Mouse (Mus musculus) MEL (cell line): ENCODE data around the gene Gab2. TPM values are rescaled to one million over a fixed set of nuclear protein-coding genes. Genes with fewer than 3 reads are reported as not detected.

Experiments
- DNase-seq: peaks from one replicate; pipeline ENCODE4 v3.0.0; 2011; ENCODE audit warnings: low read depth, low spot score
- H3K27ac ChIP-seq: 2 replicates; pipeline ENCODE4 v1.5.1; 2012; ENCODE audit warnings: low read depth, mild to moderate bottlenecking, control low read depth, low read length, moderate library complexity; ENCODE audit not compliant: control insufficient read depth
- H3K27me3 ChIP-seq, 2 experiments: fragments of 150-350 bp in 1 of 2; sonication (generic) in 1 of 2; 2 replicates each; pipeline ENCODE4 v1.6.1; 2012; ENCODE audit warnings: low read length in 2 of 2, mild to moderate bottlenecking in 2 of 2, improper control_type of control experiment in 1 of 2, moderate library complexity in 1 of 2; ENCODE audit not compliant: insufficient read depth in 2 of 2, control insufficient read depth in 1 of 2
- H3K36me3 ChIP-seq, 2 experiments: 2 replicates each; pipeline ENCODE4 v1.6.1; 2012 to 2014; ENCODE audit warnings: low read length in 2 of 2, improper control_type of control experiment in 1 of 2, inconsistent platforms in 1 of 2, mild to moderate bottlenecking in 1 of 2; ENCODE audit not compliant: insufficient read depth in 2 of 2, control insufficient read depth in 1 of 2
- H3K4me1 ChIP-seq, 2 experiments: fragments of 150-350 bp in 1 of 2; sonication (generic) in 1 of 2; 2 replicates each; pipeline ENCODE4 v1.6.1; 2012; ENCODE audit warnings: low read length in 2 of 2, improper control_type of control experiment in 1 of 2, mild to moderate bottlenecking in 1 of 2; ENCODE audit not compliant: insufficient read depth in 2 of 2, control insufficient read depth in 1 of 2
- H3K4me3 ChIP-seq, 2 experiments: fragments of 150-350 bp in 1 of 2; sonication (generic) in 1 of 2; 2 replicates each; pipeline ENCODE4 v1.5.1; 2012; ENCODE audit warnings: low read depth in 2 of 2, low read length in 2 of 2, mild to moderate bottlenecking in 2 of 2, moderate library complexity in 2 of 2, control low read depth in 1 of 2, improper control_type of control experiment in 1 of 2; ENCODE audit not compliant: control insufficient read depth in 1 of 2, insufficient read depth in 1 of 2
- H3K79me2 ChIP-seq: 2 replicates; pipeline ENCODE4 v1.6.1; 2012; ENCODE audit warnings: mild to moderate bottlenecking, low read length, moderate library complexity; ENCODE audit not compliant: control insufficient read depth, poor library complexity, insufficient read depth
- H3K9ac ChIP-seq: 2 replicates; pipeline ENCODE4 v1.6.1; 2012; ENCODE audit warnings: low read depth, mild to moderate bottlenecking, control low read depth, low read length, moderate library complexity; ENCODE audit not compliant: control insufficient read depth, poor library complexity, severe bottlenecking
- H3K9me3 ChIP-seq: fragments of 150-350 bp; sonication (generic); replicated peaks from 2 replicates; pipeline ENCODE4 v1.6.1; 2012; ENCODE audit warnings: mild to moderate bottlenecking, low read length, improper control_type of control experiment, moderate library complexity; ENCODE audit not compliant: insufficient read depth
- CTCF ChIP-seq, 3 experiments: IDR thresholded peaks in 2 of 3; conservative IDR thresholded peaks in 1 of 3; 2 replicates each; pipeline ENCODE4 v1.5.1; 2011 to 2012; ENCODE audit warnings: low read length in 3 of 3, low read depth in 2 of 3, mild to moderate bottlenecking in 2 of 3, improper control_type of control experiment in 1 of 3, inconsistent platforms in 1 of 3, mixed read lengths in 1 of 3, moderate library complexity in 1 of 3; ENCODE audit not compliant: control insufficient read depth in 1 of 3, insufficient read depth in 1 of 3, poor library complexity in 1 of 3, severe bottlenecking in 1 of 3
- ELF1 ChIP-seq: IDR thresholded peaks from 2 replicates; pipeline ENCODE4 v1.6.1; 2014; ENCODE audit warnings: low read depth, mild to moderate bottlenecking, inconsistent platforms, low read length, improper control_type of control experiment, moderate library complexity
- ETS1 ChIP-seq: IDR thresholded peaks from 2 replicates; pipeline ENCODE4 v1.6.1; 2012; ENCODE audit warnings: low read depth, mild to moderate bottlenecking, inconsistent platforms, low read length, improper control_type of control experiment, moderate library complexity
- GATA1 ChIP-seq: IDR thresholded peaks from 2 replicates; pipeline ENCODE4 v1.6.1; 2011; ENCODE audit warnings: low read depth, low read length, improper control_type of control experiment
- JUND ChIP-seq: IDR thresholded peaks from 2 replicates; pipeline ENCODE4 v1.6.1; 2011; ENCODE audit warnings: low read depth, mild to moderate bottlenecking, improper control_type of control experiment, low read length
- MAFK ChIP-seq: IDR thresholded peaks from 2 replicates; pipeline ENCODE4 v1.6.1; 2011; ENCODE audit warnings: low read depth, mild to moderate bottlenecking, low read length, improper control_type of control experiment, borderline replicate concordance
- MAX ChIP-seq: IDR thresholded peaks from 2 replicates; pipeline ENCODE4 v1.6.1; 2011; ENCODE audit warnings: low read length, improper control_type of control experiment
- MEF2A ChIP-seq: IDR thresholded peaks from 2 replicates; pipeline ENCODE4 v1.6.1; 2014; ENCODE audit warnings: low read depth, mild to moderate bottlenecking, inconsistent platforms, low read length, improper control_type of control experiment; ENCODE audit not compliant: poor library complexity, insufficient replicate concordance, severe bottlenecking; ENCODE audit errors: extremely low read depth
- MYB ChIP-seq: IDR thresholded peaks from 2 replicates; pipeline ENCODE4 v1.6.1; 2011; ENCODE audit warnings: mild to moderate bottlenecking, low read depth, low read length, improper control_type of control experiment
- POLR2A ChIP-seq, 2 experiments: IDR thresholded peaks; 2 replicates each; pipeline ENCODE4 v1.6.1; 2011 to 2012; ENCODE audit warnings: low read length in 2 of 2, mild to moderate bottlenecking in 2 of 2, control low read depth in 1 of 2, improper control_type of control experiment in 1 of 2, low read depth in 1 of 2, moderate library complexity in 1 of 2; ENCODE audit not compliant: control insufficient read depth in 1 of 2, insufficient read depth in 1 of 2, poor library complexity in 1 of 2
- RAD21 ChIP-seq: IDR thresholded peaks from 2 replicates; pipeline ENCODE4 v1.6.1; 2011; ENCODE audit warnings: mild to moderate bottlenecking, low read depth, low read length, improper control_type of control experiment
- RCOR1 ChIP-seq: IDR thresholded peaks from 2 replicates; pipeline ENCODE4 v1.6.1; 2012; ENCODE audit warnings: low read depth, mild to moderate bottlenecking, inconsistent platforms, low read length, improper control_type of control experiment
- SIN3A ChIP-seq: IDR thresholded peaks from 2 replicates; pipeline ENCODE4 v1.6.1; 2012; ENCODE audit warnings: low read length, improper control_type of control experiment, inconsistent platforms
- SMC3 ChIP-seq: IDR thresholded peaks from 2 replicates; pipeline ENCODE4 v1.6.1; 2011; ENCODE audit warnings: low read depth, low read length, improper control_type of control experiment
- TAL1 ChIP-seq: IDR thresholded peaks from 2 replicates; pipeline ENCODE4 v1.6.1; 2012; ENCODE audit warnings: mild to moderate bottlenecking, inconsistent platforms, low read length, moderate library complexity, mixed read lengths
- TBP ChIP-seq: IDR thresholded peaks from 2 replicates; pipeline ENCODE4 v1.8.0; 2011; ENCODE audit warnings: low read depth, low read length, improper control_type of control experiment
- TCF12 ChIP-seq: IDR thresholded peaks from 2 replicates; pipeline ENCODE4 v1.6.1; 2014; ENCODE audit warnings: low read depth, mild to moderate bottlenecking, inconsistent platforms, low read length, improper control_type of control experiment, moderate library complexity
- UBTF ChIP-seq: IDR thresholded peaks from 2 replicates; pipeline ENCODE4 v1.6.1; 2012; ENCODE audit warnings: low read depth, mild to moderate bottlenecking, inconsistent platforms, low read length, improper control_type of control experiment, moderate library complexity, borderline replicate concordance; ENCODE audit not compliant: insufficient read depth
- USF1 ChIP-seq: IDR thresholded peaks from 2 replicates; pipeline ENCODE4 v1.6.1; 2014; ENCODE audit warnings: low read depth, mild to moderate bottlenecking, inconsistent platforms, low read length, improper control_type of control experiment, moderate library complexity
- USF2 ChIP-seq, 2 experiments: IDR thresholded peaks; 2 replicates each; pipeline ENCODE4 v1.6.1; 2011 to 2012; ENCODE audit warnings: improper control_type of control experiment in 2 of 2, low read length in 2 of 2, borderline replicate concordance in 1 of 2, inconsistent platforms in 1 of 2, low read depth in 1 of 2, mild to moderate bottlenecking in 1 of 2; ENCODE audit not compliant: insufficient read depth in 1 of 2
- ZC3H11A ChIP-seq: IDR thresholded peaks from 2 replicates; pipeline ENCODE4 v1.6.1; 2012; ENCODE audit warnings: low read depth, mild to moderate bottlenecking, inconsistent platforms, low read length, improper control_type of control experiment
- ZKSCAN1 ChIP-seq: IDR thresholded peaks from 2 replicates; pipeline ENCODE4 v1.6.1; 2012; ENCODE audit warnings: low read depth, mild to moderate bottlenecking, inconsistent platforms, low read length, improper control_type of control experiment, moderate library complexity
- ZNF384 ChIP-seq: IDR thresholded peaks from 2 replicates; pipeline ENCODE4 v1.6.1; 2012; ENCODE audit warnings: low read depth, mild to moderate bottlenecking, inconsistent platforms, low read length, improper control_type of control experiment
- polyA plus RNA-seq, 2 experiments: library from polyadenylated mRNA; stranded (reverse) in 1 of 2; unstranded in 1 of 2; fragments of >175 nt in 1 of 2; fragments of >200 nt in 1 of 2; gene quantifications; 2 replicates each; pipeline versions ENCODE4 v1.2.1 to v1.2.4; 2012; ENCODE audit warnings: low replicate concordance in 2 of 2, low read depth in 1 of 2; ENCODE audit not compliant: insufficient read length in 2 of 2, insufficient read depth in 1 of 2, missing spikeins in 1 of 2
- total RNA-seq: library from RNA; depleted of rRNA; stranded (reverse); fragments of 300-350 nt; gene quantifications from 2 replicates; pipeline ENCODE4 v1.2.3, GENCODE M21; 2012

The Gab2 gene
- total and polyA plus RNA-seq, 3 experiments = 5.0 to 11.5 TPM; not detected in 1

DNA sequence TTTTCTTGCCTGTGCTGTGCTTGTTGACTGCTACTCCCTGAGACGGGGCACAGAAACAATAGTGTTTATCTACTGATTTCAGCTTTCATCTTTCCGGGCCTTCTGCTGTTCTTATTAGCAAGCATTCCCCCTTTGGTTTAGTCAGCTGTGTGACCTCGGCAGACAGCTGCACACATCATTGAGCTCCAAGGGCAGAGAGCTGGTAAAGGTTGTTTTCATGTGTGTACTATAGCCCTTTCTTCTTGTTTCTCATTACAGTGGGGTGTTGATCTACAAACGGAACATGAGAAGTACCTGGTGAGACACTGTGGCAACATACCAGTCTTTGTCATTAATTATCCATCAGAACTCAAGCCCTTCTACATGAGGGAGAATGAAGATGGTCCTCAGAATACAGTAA lies 41.7 kb upstream of the Gab2 start:
- Histone ChIP-seq H3K36me3 (peaks cover 0 to 15% of the 10 kb centered on the region in 2 experiments; a peak in 2 of 4 replicates), H3K79me2 (no peaks in the 10 kb centered on the region), H3K9me3 (no peaks in the 10 kb centered on the region), H3K9ac (no peak overlapping the region), H3K27ac (no peak overlapping the region), H3K27me3 (no peaks in the 10 kb centered on the region), H3K4me1 (no peaks in the 10 kb centered on the region), H3K4me3 (no peak overlapping the region)
- DNase-seq = no peak
- TF ChIP-seq RAD21 (no peak), ZC3H11A (no peak), ZKSCAN1 (no peak), ELF1 (no peak), TBP (no peak), POLR2A (IDR thresholded peaks at IDR 0.05; ENCODE audit: control insufficient read depth in 1 of 2, insufficient read depth in 1 of 2, low read depth in 1 of 2, low read length in 2 of 2, poor library complexity in 1 of 2) (no peak), JUND (no peak), SMC3 (no peak), TAL1 (no peak), RCOR1 (no peak), ZNF384 (no peak), SIN3A (no peak), USF1 (no peak), GATA1 (no peak), USF2 (IDR thresholded peaks at IDR 0.05; ENCODE audit: borderline replicate concordance in 1 of 2, insufficient read depth in 1 of 2, low read depth in 1 of 2, low read length in 2 of 2) (no peak), CTCF (IDR thresholded peaks at IDR 0.05 in 2 of 3, conservative IDR thresholded peaks at IDR 0.05 in 1 of 3; ENCODE audit: control insufficient read depth in 1 of 3, insufficient read depth in 1 of 3, low read depth in 2 of 3, low read length in 3 of 3, poor library complexity in 1 of 3, severe bottlenecking in 1 of 3) (no peak)

- no peak for DNase-seq
- H3K36me3 ChIP-seq = peaks cover 0 to 15% of the 10 kb centered on the region in 2 experiments; a peak in 2 of 4 replicates
- H3K9ac ChIP-seq = no peak overlapping the region
- no peak for TF ChIP-seq TCF12
- TF ChIP-seq MYB = no peak
- no peak for TF ChIP-seq SMC3
- TF ChIP-seq USF2 (IDR thresholded peaks at IDR 0.05; ENCODE audit: borderline replicate concordance in 1 of 2, insufficient read depth in 1 of 2, low read depth in 1 of 2, low read length in 2 of 2) = no peak
- no peak for TF ChIP-seq ETS1
- no peak for TF ChIP-seq RCOR1
- no peak for TF ChIP-seq MAFK
- no peak for TF ChIP-seq MAX
- no peak for TF ChIP-seq ELF1
- no peak for TF ChIP-seq UBTF
- TF ChIP-seq MEF2A = no peak
- TF ChIP-seq, all 39 proteins: peak for 0
- Histone ChIP-seq H3K4me1 (no peaks in the 10 kb centered on the region; a peak in 1 of 4 replicates), H3K79me2 (no peaks in the 10 kb centered on the region), H3K9me3 (no peaks in the 10 kb centered on the region), H3K27ac (no peak overlapping the region), H3K4me3 (no peak overlapping the region), H3K27me3 (no peaks in the 10 kb centered on the region)
Measured at GRCm38 (mm10) chr7:97041868-97042449, 39.4 kb upstream of the Gab2 start.
